Comparison of ENCODE assay signal across 8 mouse cellular contexts in the genomic region with DNA sequence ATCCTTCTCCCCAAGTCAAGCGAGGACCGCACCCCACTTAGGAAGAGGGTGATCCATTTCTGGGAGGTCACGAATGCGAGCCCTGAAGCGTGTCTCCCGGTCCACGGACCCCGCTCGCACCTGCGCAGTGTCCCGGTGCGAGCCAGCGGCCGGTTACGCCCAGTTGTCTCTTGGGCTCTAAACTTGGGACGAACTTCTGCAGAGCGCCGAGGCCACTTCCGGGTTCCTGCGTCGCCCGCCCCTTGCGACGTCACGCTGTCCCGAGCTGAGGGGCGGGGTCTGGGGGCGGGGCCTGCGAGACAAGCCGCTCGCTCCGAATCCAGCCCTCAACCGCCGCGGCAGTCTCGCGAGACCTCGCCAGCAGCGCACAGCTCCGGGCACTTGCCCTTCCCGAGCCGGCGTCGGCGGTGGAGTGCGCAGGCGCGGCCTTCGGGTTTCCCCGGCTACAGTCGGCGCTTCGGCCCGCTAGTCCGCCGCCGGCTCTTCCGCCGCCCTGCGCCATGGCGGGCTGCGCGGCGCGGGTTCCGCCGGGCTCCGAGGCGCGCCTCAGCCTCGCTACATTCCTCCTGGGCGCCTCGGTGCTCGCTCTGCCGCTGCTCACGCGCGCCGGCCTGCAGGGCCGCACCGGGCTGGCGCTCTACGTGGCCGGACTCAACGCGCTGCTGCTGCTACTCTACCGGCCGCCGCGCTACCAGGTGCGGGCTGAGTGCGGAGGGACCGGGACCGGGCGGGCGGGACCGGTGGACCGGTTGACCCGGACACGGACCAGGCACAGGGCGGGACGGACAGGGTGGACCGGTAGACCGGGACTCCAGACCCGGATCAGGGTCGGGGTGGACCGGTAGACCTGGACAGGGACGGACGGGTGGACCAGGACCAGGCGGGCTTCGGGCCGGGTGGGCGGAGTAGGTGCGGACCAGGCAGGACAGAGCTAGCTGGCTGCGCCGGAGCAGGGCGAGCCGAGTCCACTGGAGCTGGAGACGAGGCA. TPM values are rescaled to one million over a fixed set of nuclear protein-coding genes. Genes with fewer than 3 reads are reported as not detected.
DNase-seq lines count a peak whose midpoint lies in the region; ATAC-seq and TF ChIP-seq lines count a peak whose summit lies in the region.

Gene Icmt, plus strand, starts transcription at position 354 of the 988 bp plus-strand sequence.

- TF ChIP-seq POLR2A in olfactory bulb, adult 2 months (IDR thresholded peaks at IDR 0.05; ENCODE audit: insufficient read depth, low read depth, low read length), result peak; percentile 60; the same call in 1 of the 2 replicates
- TF ChIP-seq POLR2A in thymus, adult 2 months (IDR thresholded peaks at IDR 0.05; ENCODE audit: control insufficient read depth, extremely low read depth, insufficient read depth, low read length, poor library complexity), result peak; percentile 88

- peak; percentile 77 for ATAC-seq in G1E (ENCODE audit: extremely low read depth, insufficient number of reproducible peaks, low FRiP score, poor library complexity, severe bottlenecking)
- ATAC-seq in forebrain, embryonic 16.5 days, result peak; percentile 96
- ATAC-seq in lung, embryonic 14.5 days (ENCODE audit: insufficient read depth), result peak; percentile 96

- WGBS in forebrain, embryonic 16.5 days, result under 1% methylated on average over 119 of the region's 119 CpGs
- under 1% methylated on average over 118 of the region's 119 CpGs for WGBS in lung, embryonic 14.5 days
- WGBS in olfactory bulb, adult 2 months, result under 1% methylated on average over 119 of the region's 119 CpGs
- under 1% methylated on average over 119 of the region's 119 CpGs for WGBS in thymus, adult 2 months

- H3K4me3 ChIP-seq in G1E (ENCODE audit: low read depth, low read length), result peak within 1 kb of the TSS; percentile 96
- peak within 1 kb of the TSS; percentile 54 for H3K4me3 ChIP-seq in forebrain, embryonic 16.5 days (replicated peaks; ENCODE audit: low read length)
- peak within 1 kb of the TSS; percentile 93 for H3K4me3 ChIP-seq in layer of hippocampus, adult 2 months
- peak within 1 kb of the TSS; percentile 95 for H3K4me3 ChIP-seq in lung, embryonic 14.5 days (ENCODE audit: low read depth, low read length)
- H3K4me3 ChIP-seq in olfactory bulb, adult 2 months (ENCODE audit: insufficient read depth, low read depth, low read length), result peak within 1 kb of the TSS; percentile 95
- peak within 1 kb of the TSS; percentile 81 for H3K4me3 ChIP-seq in thymus, adult 2 months (ENCODE audit: control insufficient read depth, insufficient read depth, low read length)

- peaks cover 37% of the 10 kb centered on the region for H3K36me3 ChIP-seq in G1E (replicated peaks)
- no peaks in the 10 kb centered on the region; the same call in 1 of the 2 replicates for H3K36me3 ChIP-seq in forebrain, embryonic 16.5 days (ENCODE audit: control insufficient read depth, insufficient read depth)
- peaks cover 26% of the 10 kb centered on the region; the same call in 1 of the 2 replicates for H3K36me3 ChIP-seq in lung, embryonic 14.5 days (ENCODE audit: insufficient read depth)
- H3K36me3 ChIP-seq in thymus, adult 2 months (ENCODE audit: control insufficient read depth, insufficient read depth, low read length), result peaks cover 5% of the 10 kb centered on the region; the same call in 1 of the 2 replicates

- no peaks in the 10 kb centered on the region for H3K9me3 ChIP-seq in G1E (replicated peaks)
- no peaks in the 10 kb centered on the region for H3K9me3 ChIP-seq in forebrain, embryonic 16.5 days (ENCODE audit: control insufficient read depth, low read length)
- no peaks in the 10 kb centered on the region for H3K9me3 ChIP-seq in lung, embryonic 14.5 days (ENCODE audit: low read depth, low read length)

- H3K27ac ChIP-seq in forebrain, embryonic 16.5 days (ENCODE audit: low read length), result peak within 1 kb of the TSS; percentile 69; the same call in 1 of the 2 replicates
- peak within 1 kb of the TSS; percentile 79 for H3K27ac ChIP-seq in layer of hippocampus, adult 2 months
- peak within 1 kb of the TSS; percentile 67; the same call in 1 of the 2 replicates for H3K27ac ChIP-seq in lung, embryonic 14.5 days (ENCODE audit: low read depth)
- 0 out of 2 replicates have a peak within 1 kb of the TSS, but pooled peaks have one; percentile 14 for H3K27ac ChIP-seq in olfactory bulb, adult 2 months (ENCODE audit: insufficient read depth, low read depth, low read length)
- peak within 1 kb of the TSS; percentile 87 for H3K27ac ChIP-seq in thymus, adult 2 months (ENCODE audit: control insufficient read depth, insufficient read depth, low read length)

- peaks cover 2% of the 10 kb centered on the region; the same call in 1 of the 2 replicates for H3K27me3 ChIP-seq in G1E (ENCODE audit: insufficient read depth, low read length)
- H3K27me3 ChIP-seq in forebrain, embryonic 16.5 days (replicated peaks; ENCODE audit: control insufficient read depth, insufficient read depth, low read length), result peaks cover 30% of the 10 kb centered on the region
- peaks cover 8% of the 10 kb centered on the region for H3K27me3 ChIP-seq in lung, embryonic 14.5 days (ENCODE audit: insufficient read depth, low read length)
- no peaks in the 10 kb centered on the region for H3K27me3 ChIP-seq in thymus, adult 2 months (ENCODE audit: control insufficient read depth, insufficient read depth, low read length)

- peak within 1 kb of the TSS; percentile 85 for H3K4me2 ChIP-seq in forebrain, embryonic 16.5 days (ENCODE audit: low read length)
- H3K4me2 ChIP-seq in lung, embryonic 14.5 days, result peak within 1 kb of the TSS; percentile 95

- peaks cover 39% of the 10 kb centered on the region for H3K4me1 ChIP-seq in G1E (ENCODE audit: insufficient read depth, low read depth, low read length)
- H3K4me1 ChIP-seq in forebrain, embryonic 16.5 days (replicated peaks; ENCODE audit: control insufficient read depth, insufficient read depth, low read length), result peaks cover 23% of the 10 kb centered on the region
- peaks cover 8% of the 10 kb centered on the region for H3K4me1 ChIP-seq in lung, embryonic 14.5 days (ENCODE audit: insufficient read depth)
- H3K4me1 ChIP-seq in olfactory bulb, adult 2 months (ENCODE audit: control insufficient read depth, insufficient read depth, low read length), result peaks cover 24% of the 10 kb centered on the region
- H3K4me1 ChIP-seq in thymus, adult 2 months (replicated peaks; ENCODE audit: control insufficient read depth, insufficient read depth, low read length), result peaks cover 19% of the 10 kb centered on the region

- H3K9ac ChIP-seq in forebrain, embryonic 16.5 days (replicated peaks; ENCODE audit: low read depth, low read length), result peak within 1 kb of the TSS; percentile 93
- H3K9ac ChIP-seq in lung, embryonic 14.5 days, result peak within 1 kb of the TSS; percentile 93

- TF ChIP-seq CTCF in G1E (IDR thresholded peaks at IDR 0.05; ENCODE audit: low read depth, low read length), result no peak
- TF ChIP-seq CTCF in layer of hippocampus, adult 2 months (conservative IDR thresholded peaks at IDR 0.05), result no peak
- no peak; the same call in 1 of the 2 replicates for TF ChIP-seq CTCF in lung, embryonic 14.5 days (IDR thresholded peaks at IDR 0.05; ENCODE audit: low read depth)
- no peak for TF ChIP-seq CTCF in olfactory bulb, adult 2 months (IDR thresholded peaks at IDR 0.05; ENCODE audit: insufficient read depth, low read depth, low read length)
- peak; percentile 46; the same call in 1 of the 2 replicates for TF ChIP-seq CTCF in thymus, adult 2 months (IDR thresholded peaks at IDR 0.05; ENCODE audit: borderline replicate concordance, control insufficient read depth, extremely low read depth, insufficient read depth, low read length, poor library complexity)

- DNase-seq in G1E (ENCODE audit: low spot score), result peak; percentile 94
- peak; percentile 99 to 100 for DNase-seq in cerebellum, adult 18-20 months
- peak; percentile 99 to 100 for DNase-seq in heart, postnatal 36 days
- peak; percentile 99 to 100 for DNase-seq in layer of hippocampus, adult 2 months (ENCODE audit: low spot score in 2 of 2)
- DNase-seq in lung, embryonic 14.5 days, result peak; percentile 100
- peak; percentile 100 for DNase-seq in thymus, adult 2 months

- intact Hi-C loops in heart, postnatal 36 days (cut with DNase I), result no loop called here

RNA-seq across cellular contexts. Expression of gene Icmt, which starts in this region (rescaled TPM):
- total RNA-seq in G1E (2014; fragmentation: Nextera tagmentation) (19.0 and 21.9 TPM in 2 replicates), G1E (2017) (21.5 and 24.6 TPM in 2 replicates)
- polyA plus RNA-seq in G1E (2012), result 19.0 TPM in 2 replicates
- 20.7 and 21.3 TPM in 2 replicates for polyA plus RNA-seq in forebrain, embryonic 16.5 days (2015; fragmentation: Nextera tagmentation; extraction: Ambion mirVana)
- 10 to 100 TPM; 25.4 to 25.8 TPM for total RNA-seq in heart, postnatal 36 days (2021)
- 10 to 100 TPM; 42.3 to 43.0 TPM for total RNA-seq in layer of hippocampus, adult 2 months (2021)
- polyA plus RNA-seq in lung, embryonic 14.5 days (2014; fragmentation: Nextera tagmentation; extraction: Ambion mirVana), result 31.2 and 31.8 TPM in 2 replicates
- polyA plus RNA-seq in olfactory bulb, adult 2 months (2012; ENCODE audit: insufficient read depth, insufficient read length, low replicate concordance, missing spikeins), result not detected in 2 replicates
- 42.6 and 48.1 TPM in 2 replicates for polyA plus RNA-seq in thymus, adult 2 months (2012; rRNA removed)

Comparison
In these comparisons a context has a peak if more than half of its experiments do, and no peak if none do; other contexts are left out.
1. Peak in every context shown above with its lines: DNase-seq, ATAC-seq, H3K4me3 ChIP-seq and H3K27ac ChIP-seq.
2. H3K27ac ChIP-seq: peak in every context shown above with its lines; median percentile 87 in thymus, adult 2 months; 79 in layer of hippocampus, adult 2 months; 69 in forebrain, embryonic 16.5 days; 67 in lung, embryonic 14.5 days; 14 in olfactory bulb, adult 2 months.